Mouse (Mus musculus): Measurements from ENCODE around the gene Hsd17b13. TPM values are rescaled to one million over a fixed set of nuclear protein-coding genes. Genes with fewer than 3 reads are reported as not detected.

Hsd17b13 gene
- polyA plus RNA-seq, 1 experiment from 2014 or later, result not detected

- DNase-seq (ENCODE audit: low read depth, low spot score) (no peak), ATAC-seq (no peak)
- CTCF ChIA-PET, result interaction anchor here (1.1 kb wide), 2 partner anchors 13 to 577 kb away, joined by 3 to 6 read pairs; no protein-coding TSS in a partner anchor
- POLR2A ChIA-PET, result interaction anchor here (1.3 kb wide), 1 partner anchor 12 kb away, joined by 3 read pairs; no protein-coding TSS in a partner anchor
- H3K27me3 ChIP-seq, result peaks cover 12% of the 10 kb centered on the region
- in situ Hi-C loops (cut with MboI; ENCODE audit: low pct_unique_long_range_greater_than_20kb), result no loop called here
- peak; percentile 60 for TF ChIP-seq CTCF (IDR thresholded peaks at IDR 0.05)
Measured at GRCm38 (mm10) chr5:103914335-103915226, 62.6 kb downstream of the Hsd17b13 start.

- ChIA-PET CTCF (no interaction called here), POLR2A (no interaction called here)
- DNase-seq (ENCODE audit: low read depth, low spot score), result no peak
- no peak for ATAC-seq
- H3K27me3 ChIP-seq, result peaks cover 12% of the 10 kb centered on the region
- in situ Hi-C loops (cut with MboI; ENCODE audit: low pct_unique_long_range_greater_than_20kb), result no loop called here
- TF ChIP-seq CTCF (IDR thresholded peaks at IDR 0.05), result no peak
Measured at GRCm38 (mm10) chr5:103913150-103913549, 64.1 kb downstream of the Hsd17b13 start.

GRCm38 (mm10) chr5:103911555-103911954 is 65.7 kb downstream of the Hsd17b13 start:
- CTCF ChIA-PET, result interaction anchor here (0.9 to 4.7 kb wide), 3 partner anchors 17 to 131 kb away, joined by 3 to 36 read pairs (median 4); no protein-coding TSS in a partner anchor
- TF ChIP-seq CTCF (IDR thresholded peaks at IDR 0.05), result no peak
- POLR2A ChIA-PET, result no interaction called here
- no peak for DNase-seq (ENCODE audit: low read depth, low spot score)
- H3K27me3 ChIP-seq, result peaks cover 12% of the 10 kb centered on the region
- in situ Hi-C loops (cut with MboI; ENCODE audit: low pct_unique_long_range_greater_than_20kb), result no loop called here
- ATAC-seq, result peak; percentile 6

GRCm38 (mm10) chr5:103910748-103911409 is 66.3 kb downstream of the Hsd17b13 start, which contains the start of gene Klhl8:
Klhl8 (minus strand) TSS chr5:103911259.
- DNase-seq (ENCODE audit: low read depth, low spot score) (no peak), ATAC-seq (peak; percentile 92)
- peaks cover 12% of the 10 kb centered on the region for H3K27me3 ChIP-seq
- ChIA-PET POLR2A (interaction anchor here (0.6 to 1.0 kb wide), 3 partner anchors 9 to 66 kb away, joined by 3 to 4 read pairs (median 3); no protein-coding TSS in a partner anchor), CTCF (interaction anchor here (0.9 to 4.7 kb wide), 4 partner anchors 9 to 28 kb away, joined by 3 to 36 read pairs (median 4); no protein-coding TSS in a partner anchor)
- no peak for TF ChIP-seq CTCF (IDR thresholded peaks at IDR 0.05)
- in situ Hi-C loops (cut with MboI; ENCODE audit: low pct_unique_long_range_greater_than_20kb), result no loop called here

- H3K27me3 ChIP-seq, result peaks cover 12% of the 10 kb centered on the region
- in situ Hi-C loops (cut with MboI; ENCODE audit: low pct_unique_long_range_greater_than_20kb), result no loop called here
- TF ChIP-seq CTCF (IDR thresholded peaks at IDR 0.05), result no peak
- DNase-seq (ENCODE audit: low read depth, low spot score), result no peak
- ChIA-PET CTCF (interaction anchor here (0.9 to 4.7 kb wide), 3 partner anchors 9 to 27 kb away, joined by 3 to 36 read pairs (median 3); no protein-coding TSS in a partner anchor), POLR2A (interaction anchor here (0.6 to 1.0 kb wide), 3 partner anchors 9 to 65 kb away, joined by 3 to 4 read pairs (median 3); no protein-coding TSS in a partner anchor)
- ATAC-seq, result no peak
Measured at GRCm38 (mm10) chr5:103910156-103910555, 67.1 kb downstream of the Hsd17b13 start.

- CTCF ChIA-PET, result interaction anchor here (1.1 to 4.7 kb wide), 3 partner anchors 19 to 53 kb away, joined by 3 to 36 read pairs (median 5); no protein-coding TSS in a partner anchor
- peaks cover 12% of the 10 kb centered on the region for H3K27me3 ChIP-seq
- DNase-seq (ENCODE audit: low read depth, low spot score) (no peak), ATAC-seq (no peak)
- POLR2A ChIA-PET, result no interaction called here
- TF ChIP-seq CTCF (IDR thresholded peaks at IDR 0.05), result no peak
- in situ Hi-C loops (cut with MboI; ENCODE audit: low pct_unique_long_range_greater_than_20kb), result no loop called here
Measured at GRCm38 (mm10) chr5:103909466-103909865, 67.7 kb downstream of the Hsd17b13 start.

- peaks cover 12% of the 10 kb centered on the region for H3K27me3 ChIP-seq
- no peak for TF ChIP-seq CTCF (IDR thresholded peaks at IDR 0.05)
- no peak for DNase-seq (ENCODE audit: low read depth, low spot score)
- CTCF ChIA-PET, result interaction anchor here (0.7 to 4.7 kb wide), 4 partner anchors 13 to 53 kb away, joined by 3 to 36 read pairs (median 4); no protein-coding TSS in a partner anchor
- in situ Hi-C loops (cut with MboI; ENCODE audit: low pct_unique_long_range_greater_than_20kb), result no loop called here
- POLR2A ChIA-PET, result no interaction called here
- ATAC-seq, result no peak
Measured at GRCm38 (mm10) chr5:103908851-103909250, 68.4 kb downstream of the Hsd17b13 start.

- DNase-seq (ENCODE audit: low read depth, low spot score), result no peak
- no peak for ATAC-seq
- CTCF ChIA-PET, result interaction anchor here (0.7 to 4.7 kb wide), 4 partner anchors 12 to 52 kb away, joined by 3 to 36 read pairs (median 4); no protein-coding TSS in a partner anchor
- H3K27me3 ChIP-seq, result peaks cover 9% of the 10 kb centered on the region
- no peak for TF ChIP-seq CTCF (IDR thresholded peaks at IDR 0.05)
- in situ Hi-C loops (cut with MboI; ENCODE audit: low pct_unique_long_range_greater_than_20kb), result no loop called here
- POLR2A ChIA-PET, result no interaction called here
Measured at GRCm38 (mm10) chr5:103907844-103908243, 69.4 kb downstream of the Hsd17b13 start.

GRCm38 (mm10) chr5:103906173-103906572 is 71.0 kb downstream of the Hsd17b13 start:
- TF ChIP-seq CTCF (IDR thresholded peaks at IDR 0.05), result no peak
- ATAC-seq (no peak), DNase-seq (ENCODE audit: low read depth, low spot score) (no peak)
- H3K27me3 ChIP-seq, result no peaks in the 10 kb centered on the region
- in situ Hi-C loops (cut with MboI; ENCODE audit: low pct_unique_long_range_greater_than_20kb), result no loop called here
- CTCF ChIA-PET, result no interaction called here
- POLR2A ChIA-PET, result no interaction called here

Other genes starting within 250 kb of the Hsd17b13 start
- 5.5 TPM for gene Klhl8, start 66.2 kb downstream of the Hsd17b13 start, polyA plus RNA-seq (2021)
- gene Hsd17b11, start 44.5 kb upstream of the Hsd17b13 start, polyA plus RNA-seq (2021), result 14.3 TPM
- 52.3 TPM for gene Nudt9, start 68.9 kb upstream of the Hsd17b13 start, polyA plus RNA-seq (2021)
- not detected for gene Gm17660, start 100.2 kb upstream of the Hsd17b13 start, polyA plus RNA-seq (2021)
- gene Sparcl1, start 136.3 kb upstream of the Hsd17b13 start, polyA plus RNA-seq (2021), result not detected
- gene Dspp, start 193.3 kb upstream of the Hsd17b13 start, polyA plus RNA-seq (2021), result not detected
- not detected for gene Dmp1, start 225.2 kb upstream of the Hsd17b13 start, polyA plus RNA-seq (2021)

All from Patski (cell line).